In the genomic region with DNA sequence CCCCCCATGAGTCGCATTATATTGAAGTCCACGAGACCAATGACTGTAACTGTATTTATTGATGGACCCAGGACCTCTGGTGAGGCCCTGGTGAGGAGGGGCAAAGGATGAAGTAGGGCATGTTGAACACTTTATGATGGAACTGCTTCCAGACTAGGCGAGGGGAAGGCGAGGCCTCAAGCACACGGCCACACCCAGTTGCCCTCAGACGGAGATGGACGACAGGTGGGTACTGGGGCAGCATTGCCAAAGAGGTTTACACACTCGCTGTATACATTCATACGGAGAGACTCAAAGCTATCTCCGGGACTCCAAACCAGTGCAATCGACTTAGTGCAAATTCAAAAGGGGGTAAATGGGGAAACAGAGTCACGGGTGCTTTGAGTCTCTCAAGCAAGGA, we compare ENCODE assay signal across 13 mouse cellular contexts. TPM values are rescaled to one million over a fixed set of nuclear protein-coding genes. Genes with fewer than 3 reads are reported as not detected.
DNase-seq lines count a peak whose midpoint lies in the region; ATAC-seq and TF ChIP-seq lines count a peak whose summit lies in the region.
"Had no signal": no experiment of that assay in that cellular context is flagged by ENCODE, and none has a peak within 500 bp of the region (broad histone marks: within the 10 kb centered on the region; RNA-seq: fewer than 3 reads in every experiment).

No protein-coding gene starts in this region.

- peaks cover 9% of the 10 kb centered on the region; the same call in 1 of the 2 replicates for H3K36me3 ChIP-seq in heart, embryonic 14.5 days (ENCODE audit: control insufficient read depth, insufficient read depth, low read length)
- no peaks in the 10 kb centered on the region for H3K36me3 ChIP-seq in heart, adult 2 months (ENCODE audit: control insufficient read depth, insufficient read depth, low read length)
- H3K36me3 ChIP-seq in lung, embryonic 16.5 days (ENCODE audit: control insufficient read depth, insufficient read depth, low read length), result no peaks in the 10 kb centered on the region
- H3K36me3 ChIP-seq in limb, embryonic 12.5 days, result peaks cover 7% of the 10 kb centered on the region; the same call in 1 of the 2 replicates
- no peaks in the 10 kb centered on the region for H3K36me3 ChIP-seq in stomach, embryonic 15.5 days

- no peak for DNase-seq in heart, adult 2 months
- no peak for DNase-seq in lung, postnatal 4 days
- no peak for DNase-seq in left cerebral cortex, postnatal 10 days (ENCODE audit: extremely low spot score in 1 of 2, low spot score in 2 of 2)
- DNase-seq: adrenal gland, adult 8-10 months; heart, adult 18-20 months; kidney, adult 8-10 months; layer of hippocampus, postnatal 36 days had no signal

- H3K27ac ChIP-seq in heart, embryonic 14.5 days (replicated peaks in 1 of 2; ENCODE audit: control insufficient read depth in 1 of 2, insufficient read depth in 1 of 2, low read depth in 2 of 2, low read length in 2 of 2), result peak overlapping the region; percentile 91 to 93
- H3K27ac ChIP-seq in heart, adult 2 months, result no peak overlapping the region
- peak overlapping the region; percentile 79 for H3K27ac ChIP-seq in lung, embryonic 16.5 days (ENCODE audit: low read length)
- peak overlapping the region; percentile 96 for H3K27ac ChIP-seq in limb, embryonic 12.5 days
- H3K27ac ChIP-seq in stomach, embryonic 15.5 days, result peak overlapping the region; percentile 90

- no peaks in the 10 kb centered on the region for H3K27me3 ChIP-seq in heart, embryonic 14.5 days (ENCODE audit: control insufficient read depth, insufficient read depth, low read length)
- no peaks in the 10 kb centered on the region for H3K27me3 ChIP-seq in heart, adult 2 months (ENCODE audit: control insufficient read depth, insufficient read depth, low read length)
- H3K27me3 ChIP-seq in lung, embryonic 16.5 days (ENCODE audit: control insufficient read depth, insufficient read depth, low read depth, low read length), result no peaks in the 10 kb centered on the region
- H3K27me3 ChIP-seq in limb, embryonic 12.5 days, result no peaks in the 10 kb centered on the region
- no peaks in the 10 kb centered on the region for H3K27me3 ChIP-seq in stomach, embryonic 15.5 days (replicated peaks)
- H3K27me3 ChIP-seq: Patski had no signal

- 0 out of 2 replicates have a peak, but pooled peaks cover 4% of the 10 kb centered on the region for H3K9me3 ChIP-seq in heart, embryonic 14.5 days (ENCODE audit: control insufficient read depth, low read length)
- peaks cover 6% of the 10 kb centered on the region for H3K9me3 ChIP-seq in lung, embryonic 16.5 days (ENCODE audit: control insufficient read depth, low read length)
- peaks cover 18% of the 10 kb centered on the region for H3K9me3 ChIP-seq in limb, embryonic 12.5 days
- H3K9me3 ChIP-seq in stomach, embryonic 15.5 days, result no peaks in the 10 kb centered on the region

- intact Hi-C loops in heart, adult 2 months (cut with DNase I), result no loop called here
- intact Hi-C loops in left cerebral cortex, postnatal 10 days (cut with DNase I), result loop anchor here (10.0 kb wide), 1 partner anchor 91 kb away; no protein-coding TSS in a partner anchor

- no peak for ATAC-seq in heart, embryonic 14.5 days (ENCODE audit: insufficient number of reproducible peaks, insufficient read depth, low FRiP score, low read depth)
- no peak for ATAC-seq in lung, embryonic 16.5 days (ENCODE audit: low read depth)
- ATAC-seq in limb, embryonic 12.5 days (ENCODE audit: insufficient number of reproducible peaks, insufficient read depth, low FRiP score, low TSS enrichment, low read depth), result no peak
- ATAC-seq in stomach, embryonic 15.5 days (ENCODE audit: insufficient read depth, low FRiP score, low read depth), result no peak
- ATAC-seq in CD4-positive, CD25-positive, alpha-beta regulatory T cell, adult 4 months, result no peak
- ATAC-seq: Patski had no signal

- peaks cover 54 to 66% of the 10 kb centered on the region in 2 experiments for H3K4me1 ChIP-seq in heart, embryonic 14.5 days (ENCODE audit: control insufficient read depth in 2 of 2, insufficient read depth in 2 of 2, low read length in 2 of 2)
- H3K4me1 ChIP-seq in heart, adult 2 months (ENCODE audit: control insufficient read depth, insufficient read depth, low read length), result no peaks in the 10 kb centered on the region
- H3K4me1 ChIP-seq in lung, embryonic 16.5 days (replicated peaks; ENCODE audit: control insufficient read depth, insufficient read depth, low read length), result peaks cover 58% of the 10 kb centered on the region
- peaks cover 57% of the 10 kb centered on the region for H3K4me1 ChIP-seq in limb, embryonic 12.5 days (replicated peaks)
- H3K4me1 ChIP-seq in stomach, embryonic 15.5 days, result peaks cover 65% of the 10 kb centered on the region

- peak overlapping the region; percentile 51 to 54 for H3K4me3 ChIP-seq in heart, embryonic 14.5 days (ENCODE audit: control insufficient read depth in 1 of 2, insufficient read depth in 1 of 2, low read depth in 1 of 2, low read length in 2 of 2)
- no peak overlapping the region for H3K4me3 ChIP-seq in heart, adult 2 months
- H3K4me3 ChIP-seq in lung, embryonic 16.5 days (ENCODE audit: low read length), result peak overlapping the region; percentile 53
- H3K4me3 ChIP-seq in limb, embryonic 12.5 days (replicated peaks), result peak overlapping the region; percentile 55
- peak overlapping the region; percentile 46 for H3K4me3 ChIP-seq in stomach, embryonic 15.5 days (replicated peaks)

- no peak for TF ChIP-seq CTCF in heart, adult 2 months (IDR thresholded peaks at IDR 0.05)

- H3K9ac ChIP-seq in heart, embryonic 14.5 days (ENCODE audit: low read length), result peak overlapping the region; percentile 81
- no peak overlapping the region for H3K9ac ChIP-seq in heart, adult 2 months (ENCODE audit: low read depth, low read length)
- H3K9ac ChIP-seq in lung, embryonic 16.5 days (ENCODE audit: low read length), result no peak overlapping the region
- peak overlapping the region; percentile 89 for H3K9ac ChIP-seq in limb, embryonic 12.5 days (replicated peaks)
- no peak overlapping the region for H3K9ac ChIP-seq in stomach, embryonic 15.5 days

- no peak for TF ChIP-seq EP300 in heart, adult 2 months (IDR thresholded peaks at IDR 0.05; ENCODE audit: insufficient read depth, low read depth, low read length)

- no peak for TF ChIP-seq POLR2A in heart, adult 2 months (IDR thresholded peaks at IDR 0.05; ENCODE audit: insufficient read depth, low read depth, low read length)

- peak overlapping the region; percentile 58 for H3K4me2 ChIP-seq in heart, embryonic 14.5 days (ENCODE audit: low read length)
- peak overlapping the region; percentile 57; the same call in 1 of the 2 replicates for H3K4me2 ChIP-seq in lung, embryonic 16.5 days (ENCODE audit: low read depth, low read length)
- H3K4me2 ChIP-seq in limb, embryonic 12.5 days, result peak overlapping the region; percentile 62
- H3K4me2 ChIP-seq in stomach, embryonic 15.5 days, result peak overlapping the region; percentile 49

- no peaks in the 10 kb centered on the region for H3K79me2 ChIP-seq in heart, adult 2 months (replicated peaks; ENCODE audit: control insufficient read depth, insufficient read depth, low read length)

- 62% methylated on average over 12 of the region's 12 CpGs for whole genome bisulfite sequencing in heart, embryonic 14.5 days
- 86% methylated on average over 12 of the region's 12 CpGs for WGBS in heart, adult 2 months
- 62% methylated on average over 12 of the region's 12 CpGs for WGBS in lung, embryonic 16.5 days
- WGBS in limb, embryonic 12.5 days, result 67% methylated on average over 12 of the region's 12 CpGs
- 57% methylated on average over 12 of the region's 12 CpGs for WGBS in stomach, embryonic 15.5 days

RNA-seq across cellular contexts. Expression of gene Mrpl23, which starts 43.0 kb away (rescaled TPM):
- 23.5 and 23.8 TPM in 2 replicates for polyA plus RNA-seq in heart, embryonic 14.5 days (2014; fragmentation: Nextera tagmentation; extraction: Ambion mirVana)
- 1 to 10 TPM in 1 of 2 experiments, under 1 TPM in 1; 0.89 to 2.1 TPM for total RNA-seq in heart, adult 2 months (2021)
- 12.8 and 18.0 TPM in 2 replicates for polyA plus RNA-seq in heart, adult 2 months (2012; rRNA removed)
- 17.2 and 22.4 TPM in 2 replicates for polyA plus RNA-seq in lung, embryonic 16.5 days (2015; fragmentation: Nextera tagmentation; extraction: Ambion mirVana)
- 29.4 and 33.3 TPM in 2 replicates for polyA plus RNA-seq in limb, embryonic 12.5 days (2016; fragmentation: Nextera tagmentation; extraction: Ambion mirVana)
- polyA plus RNA-seq in stomach, embryonic 15.5 days (2015; fragmentation: Nextera tagmentation; extraction: Ambion mirVana), result 21.9 and 26.2 TPM in 2 replicates
- 1 to 10 TPM; 4.8 to 7.2 TPM for total RNA-seq in left cerebral cortex, postnatal 10 days (2021)
- polyA plus RNA-seq in CD4-positive, CD25-positive, alpha-beta regulatory T cell, adult 4 months (2017; shearing (Covaris generic)), result 1 to 10 TPM; 2.6 to 3.0 TPM

Comparison
In these comparisons a context has a peak if more than half of its experiments do, and no peak if none do; other contexts are left out.
1. H3K9ac ChIP-seq: peak in heart, embryonic 14.5 days (single experiment) and limb, embryonic 12.5 days (single experiment); none in heart, adult 2 months (single experiment), lung, embryonic 16.5 days (single experiment) and stomach, embryonic 15.5 days (single experiment).
2. Peak in every context shown above with its lines, with median percentiles within 50 percentile points of each other: H3K4me2 ChIP-seq.